Mouse (Mus musculus) myocyte (in vitro differentiated cells): ENCODE data around the gene Lekr1. TPM values are rescaled to one million over a fixed set of nuclear protein-coding genes. Genes with fewer than 3 reads are reported as not detected.

Source experiments
- H3K27me3 ChIP-seq: one replicate; pipeline ENCODE4 v1.6.1; 2011; ENCODE audit not compliant: control insufficient read depth, insufficient read depth, insufficient read length
- H3K36me3 ChIP-seq: one replicate; pipeline ENCODE4 v1.6.1; 2011; ENCODE audit not compliant: control insufficient read depth, insufficient read depth
- H3K4me2 ChIP-seq: one replicate; pipeline ENCODE4 v1.6.1; 2011; ENCODE audit warnings: low read depth, control low read depth
- H3K4me3 ChIP-seq: one replicate; pipeline ENCODE4 v1.5.1; 2011; ENCODE audit warnings: mild to moderate bottlenecking, control low read depth, moderate library complexity
- H3K79me2 ChIP-seq: one replicate; pipeline ENCODE4 v1.6.1; 2011; ENCODE audit not compliant: control insufficient read depth, insufficient read depth
- H3ac ChIP-seq: one replicate; pipeline ENCODE4 v1.6.1; 2011; ENCODE audit not compliant: control insufficient read depth, insufficient read length
- CEBPB ChIP-seq: IDR thresholded peaks from 2 replicates; pipeline ENCODE4 v1.6.1; 2011; ENCODE audit warnings: mild to moderate bottlenecking, moderate library complexity; ENCODE audit not compliant: poor library complexity, insufficient read depth, severe bottlenecking
- E2F4 ChIP-seq: IDR thresholded peaks from one replicate; pipeline ENCODE4 v1.6.1; 2011; ENCODE audit warnings: mild to moderate bottlenecking, control low read depth, moderate library complexity; ENCODE audit not compliant: insufficient read depth
- MAX ChIP-seq: IDR thresholded peaks from one replicate; pipeline ENCODE4 v1.6.1; 2011; ENCODE audit warnings: low read depth, mild to moderate bottlenecking, control low read depth
- MYOD1 ChIP-seq, 3 experiments: IDR thresholded peaks; one replicate each; pipeline ENCODE4 v1.6.1; 2011; ENCODE audit warnings: control low read depth in 2 of 3, low read depth in 2 of 3, mild to moderate bottlenecking in 2 of 3, moderate library complexity in 1 of 3; ENCODE audit not compliant: insufficient read length in 2 of 3, control insufficient read depth in 1 of 3
- MYOG ChIP-seq, 3 experiments: IDR thresholded peaks; one replicate each; pipeline ENCODE4 v1.6.1; 2011; ENCODE audit warnings: control low read depth in 2 of 3, low read depth in 2 of 3, mild to moderate bottlenecking in 2 of 3; ENCODE audit not compliant: insufficient read length in 2 of 3, control insufficient read depth in 1 of 3, insufficient read depth in 1 of 3
- POLR2A ChIP-seq: IDR thresholded peaks from one replicate; pipeline ENCODE4 v1.6.1; 2011; ENCODE audit warnings: low read depth, mild to moderate bottlenecking, control low read depth, moderate library complexity; ENCODE audit not compliant: insufficient read length
- POLR2AphosphoS2 ChIP-seq: IDR thresholded peaks from one replicate; pipeline ENCODE4 v1.6.1; 2011; ENCODE audit warnings: low read depth, control low read depth; ENCODE audit not compliant: insufficient read length
- REST ChIP-seq: IDR thresholded peaks from one replicate; pipeline ENCODE4 v1.6.1; 2011; ENCODE audit warnings: mild to moderate bottlenecking, control low read depth, moderate library complexity; ENCODE audit not compliant: insufficient read depth, insufficient read length
- SRF ChIP-seq: IDR thresholded peaks from one replicate; pipeline ENCODE4 v1.6.1; 2011; ENCODE audit warnings: low read depth; ENCODE audit not compliant: control insufficient read depth, insufficient read length
- TCF12 ChIP-seq: IDR thresholded peaks from one replicate; pipeline ENCODE4 v1.6.1; 2011; ENCODE audit warnings: mild to moderate bottlenecking, control low read depth; ENCODE audit not compliant: poor library complexity, insufficient read depth, severe bottlenecking
- TCF3 ChIP-seq: IDR thresholded peaks from one replicate; pipeline ENCODE4 v1.6.1; 2011; ENCODE audit warnings: low read depth, control low read depth; ENCODE audit not compliant: insufficient read length
- USF1 ChIP-seq: IDR thresholded peaks from one replicate; pipeline ENCODE4 v1.6.1; 2011; ENCODE audit warnings: low read depth, mild to moderate bottlenecking, control low read depth, moderate library complexity
- polyA plus RNA-seq: library from polyadenylated mRNA; unstranded; fragments of >200 nt; fragmentation: generic; extraction: Trizol; gene quantifications from one replicate; pipeline ENCODE4 v1.2.1, GENCODE M21; 2012; ENCODE audit warnings: missing spikeins

The Lekr1 gene
- polyA plus RNA-seq, 1 experiment: 0.65 TPM

- TF ChIP-seq POLR2AphosphoS2: no peak
- TF ChIP-seq TCF3: no peak
- no peak for TF ChIP-seq MAX
- no peak for TF ChIP-seq REST
- no peak for TF ChIP-seq POLR2A
- no peak for TF ChIP-seq USF1
- no peak for TF ChIP-seq MYOD1 (IDR thresholded peaks at IDR 0.05; ENCODE audit: control insufficient read depth in 1 of 3, insufficient read length in 2 of 3, low read depth in 2 of 3)
- no peak for TF ChIP-seq CEBPB
- TF ChIP-seq E2F4: no peak
- no peak for TF ChIP-seq TCF12
- TF ChIP-seq SRF: no peak
- no peak for TF ChIP-seq MYOG (IDR thresholded peaks at IDR 0.05; ENCODE audit: control insufficient read depth in 1 of 3, insufficient read depth in 1 of 3, insufficient read length in 2 of 3, low read depth in 2 of 3)
- Histone ChIP-seq H3ac (no peak overlapping the region), H3K27me3 (no peaks in the 10 kb centered on the region), H3K4me2 (no peak overlapping the region), H3K36me3 (no peaks in the 10 kb centered on the region), H3K79me2 (no peaks in the 10 kb centered on the region), H3K4me3 (no peak overlapping the region)
Measured at GRCm38 (mm10) chr3:65832398-65832797, 166.4 kb downstream of the Lekr1 start.

GRCm38 (mm10) chr3:65836435-65836834 is 170.4 kb downstream of the Lekr1 start:
- Histone ChIP-seq H3K27me3 (no peaks in the 10 kb centered on the region), H3K4me2 (no peak overlapping the region), H3K36me3 (no peaks in the 10 kb centered on the region), H3K4me3 (no peak overlapping the region), H3ac (no peak overlapping the region), H3K79me2 (no peaks in the 10 kb centered on the region)
- TF ChIP-seq POLR2A (no peak), CEBPB (no peak), MYOG (IDR thresholded peaks at IDR 0.05; ENCODE audit: control insufficient read depth in 1 of 3, insufficient read depth in 1 of 3, insufficient read length in 2 of 3, low read depth in 2 of 3) (no peak), POLR2AphosphoS2 (no peak), E2F4 (no peak), REST (no peak), MYOD1 (IDR thresholded peaks at IDR 0.05; ENCODE audit: control insufficient read depth in 1 of 3, insufficient read length in 2 of 3, low read depth in 2 of 3) (no peak), TCF12 (no peak), SRF (no peak), USF1 (no peak), MAX (no peak), TCF3 (no peak)

- no peaks in the 10 kb centered on the region for H3K27me3 ChIP-seq
- H3ac ChIP-seq: no peak overlapping the region
- no peaks in the 10 kb centered on the region for H3K36me3 ChIP-seq
- no peak overlapping the region for H3K4me3 ChIP-seq
- TF ChIP-seq REST: no peak
- no peak for TF ChIP-seq USF1
- no peak for TF ChIP-seq TCF12
- no peak for TF ChIP-seq MYOG (IDR thresholded peaks at IDR 0.05; ENCODE audit: control insufficient read depth in 1 of 3, insufficient read depth in 1 of 3, insufficient read length in 2 of 3, low read depth in 2 of 3)
- H3K79me2 ChIP-seq: no peaks in the 10 kb centered on the region
- no peak overlapping the region for H3K4me2 ChIP-seq
Measured at GRCm38 (mm10) chr3:65839664-65840063, 173.6 kb downstream of the Lekr1 start.

DNA sequence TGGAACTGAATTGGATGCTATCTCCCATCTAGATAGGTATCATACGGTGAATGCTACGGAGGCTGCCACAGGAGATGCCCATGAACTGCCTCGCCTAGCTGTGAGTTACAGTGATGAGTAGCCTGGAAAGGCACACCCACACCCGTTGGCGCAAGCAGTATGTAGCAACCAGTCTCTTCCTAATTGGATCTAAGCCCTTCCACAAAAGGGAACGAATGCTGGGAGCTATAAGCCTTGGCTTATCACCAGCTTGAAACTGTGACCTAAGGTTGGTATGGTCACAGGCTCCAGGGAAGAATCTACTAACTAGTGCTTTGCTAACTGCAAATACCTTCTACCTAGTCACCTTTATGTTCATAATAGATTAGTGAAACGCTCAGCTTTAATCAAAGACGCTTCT is 175.1 kb downstream of the Lekr1 start:
- H3K27me3 ChIP-seq: no peaks in the 10 kb centered on the region
- no peaks in the 10 kb centered on the region for H3K36me3 ChIP-seq
- H3ac ChIP-seq: no peak overlapping the region

DNA sequence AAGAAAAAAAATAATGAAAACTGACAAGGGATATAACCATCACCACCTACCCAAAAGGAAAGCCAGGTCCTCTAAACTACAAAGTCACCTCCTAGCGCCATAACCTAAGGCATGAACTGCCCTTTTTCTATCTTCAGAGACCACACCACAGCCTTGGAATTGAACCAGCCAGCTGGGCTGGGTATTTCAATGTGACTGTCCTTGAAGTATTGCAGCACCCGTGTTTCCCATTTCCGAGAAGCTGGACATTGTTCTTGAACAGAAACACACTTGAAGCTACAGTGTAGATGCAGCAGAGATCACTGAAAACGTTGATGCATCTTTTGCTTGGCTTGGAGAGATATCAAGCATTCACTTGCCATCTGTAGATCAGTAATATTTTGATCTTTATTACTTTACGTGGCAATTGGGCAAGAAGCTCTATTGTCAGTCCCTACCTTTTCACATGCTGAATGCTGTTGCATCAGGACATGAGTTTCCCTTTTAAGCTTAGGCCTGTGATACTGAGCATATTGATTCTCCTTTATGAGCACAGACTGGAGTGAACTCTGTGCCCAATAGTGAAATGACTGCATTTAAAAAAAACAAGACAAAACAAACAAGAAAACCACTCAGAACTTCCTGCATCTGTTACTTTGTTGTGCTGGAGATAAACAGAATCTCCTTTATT is 176.6 kb downstream of the Lekr1 start:
- Histone ChIP-seq H3K4me2 (peak overlapping the region; percentile 63), H3K79me2 (no peaks in the 10 kb centered on the region), H3K4me3 (no peak overlapping the region), H3K27me3 (no peaks in the 10 kb centered on the region), H3K36me3 (no peaks in the 10 kb centered on the region), H3ac (no peak overlapping the region)
- TF ChIP-seq MYOG (IDR thresholded peaks at IDR 0.05; ENCODE audit: control insufficient read depth in 1 of 3, insufficient read depth in 1 of 3, insufficient read length in 2 of 3, low read depth in 2 of 3) (no peak), TCF3 (no peak), CEBPB (no peak), POLR2A (no peak), TCF12 (no peak), MYOD1 (IDR thresholded peaks at IDR 0.05; ENCODE audit: control insufficient read depth in 1 of 3, insufficient read length in 2 of 3, low read depth in 2 of 3) (no peak), SRF (no peak), MAX (no peak)

More for the DNA sequence above, 175.1 kb downstream of the Lekr1 start:
- Histone ChIP-seq H3K4me3 (no peak overlapping the region), H3K79me2 (no peaks in the 10 kb centered on the region), H3K4me2 (no peak overlapping the region)
- TF ChIP-seq MYOG (IDR thresholded peaks at IDR 0.05; ENCODE audit: control insufficient read depth in 1 of 3, insufficient read depth in 1 of 3, insufficient read length in 2 of 3, low read depth in 2 of 3) (no peak), USF1 (no peak), POLR2A (no peak), POLR2AphosphoS2 (no peak), TCF12 (no peak), REST (no peak), MAX (no peak), E2F4 (no peak), TCF3 (no peak), MYOD1 (IDR thresholded peaks at IDR 0.05; ENCODE audit: control insufficient read depth in 1 of 3, insufficient read length in 2 of 3, low read depth in 2 of 3) (no peak), CEBPB (no peak), SRF (no peak)
